Mouse (Mus musculus): ENCODE data around the gene Myrip. TPM values are rescaled to one million over a fixed set of nuclear protein-coding genes. Genes with fewer than 3 reads are reported as not detected.
A peak's percentile ranks its signal among the peaks of the same experiment; 100 is the strongest.
"Not testable (repeated sequence)": the region's sequence is repeated elsewhere in the genome, so short reads cannot be mapped to it uniquely, and the experiment has no call there.

The Myrip gene
- polyA plus RNA-seq, 1 experiment from 2014 or later = 10.0 TPM

- not testable (repeated sequence) for H3K4me1 ChIP-seq; H3K27me3 ChIP-seq (replicated peaks); H3K9me3 ChIP-seq (replicated peaks); ATAC-seq (ENCODE audit: low FRiP score); H3K4me2 ChIP-seq; H3K27ac ChIP-seq (replicated peaks); H3K9ac ChIP-seq (replicated peaks); H3K36me3 ChIP-seq; H3K4me3 ChIP-seq (replicated peaks)
- 90% methylated on average over 2 of the region's 2 CpGs for WGBS
Observed at GRCm38 (mm10) chr9:120399537-120399936, 98.2 kb downstream of the Myrip start.

- Histone ChIP-seq H3K9ac (replicated peaks) (no peak overlapping the region), H3K4me1 (0 out of 2 replicates have a peak, but pooled peaks cover 3% of the 10 kb centered on the region), H3K27me3 (replicated peaks) (no peaks in the 10 kb centered on the region), H3K4me3 (replicated peaks) (no peak overlapping the region), H3K9me3 (replicated peaks) (no peaks in the 10 kb centered on the region), H3K4me2 (no peak overlapping the region), H3K27ac (replicated peaks) (no peak overlapping the region), H3K36me3 (no peaks in the 10 kb centered on the region)
- no peak for ATAC-seq (ENCODE audit: low FRiP score)
- 86% methylated on average over 3 of the region's 3 CpGs for WGBS
Observed at GRCm38 (mm10) chr9:120402368-120402767, 101.1 kb downstream of the Myrip start.

- no peak overlapping the region for H3K4me2 ChIP-seq
- no peak overlapping the region for H3K4me3 ChIP-seq (replicated peaks)
- no peak for ATAC-seq (ENCODE audit: low FRiP score)
- H3K36me3 ChIP-seq = no peaks in the 10 kb centered on the region
- H3K9ac ChIP-seq (replicated peaks) = no peak overlapping the region
- WGBS = 70% methylated on average over 5 of the region's 5 CpGs
- 0 out of 2 replicates have a peak, but pooled peaks cover 3% of the 10 kb centered on the region for H3K4me1 ChIP-seq
- H3K9me3 ChIP-seq (replicated peaks) = no peaks in the 10 kb centered on the region
- no peaks in the 10 kb centered on the region for H3K27me3 ChIP-seq (replicated peaks)
- H3K27ac ChIP-seq (replicated peaks) = no peak overlapping the region
Observed at GRCm38 (mm10) chr9:120403661-120404060, 102.3 kb downstream of the Myrip start.

GRCm38 (mm10) chr9:120409663-120410181 is 108.4 kb downstream of the Myrip start:
- Histone ChIP-seq H3K9ac (replicated peaks) (no peak overlapping the region), H3K27ac (replicated peaks) (0 out of 2 replicates have a peak overlapping the region, but pooled peaks have one; percentile 2), H3K36me3 (no peaks in the 10 kb centered on the region), H3K27me3 (replicated peaks) (no peaks in the 10 kb centered on the region), H3K4me2 (no peak overlapping the region), H3K4me3 (replicated peaks) (no peak overlapping the region), H3K9me3 (replicated peaks) (no peaks in the 10 kb centered on the region), H3K4me1 (0 out of 2 replicates have a peak, but pooled peaks cover 4% of the 10 kb centered on the region)
- 72% methylated on average over 17 of the region's 17 CpGs for WGBS
- ATAC-seq (ENCODE audit: low FRiP score) = no peak

- Histone ChIP-seq H3K4me2 (no peak overlapping the region), H3K4me3 (replicated peaks) (no peak overlapping the region), H3K27me3 (replicated peaks) (no peaks in the 10 kb centered on the region), H3K36me3 (no peaks in the 10 kb centered on the region), H3K27ac (replicated peaks) (no peak overlapping the region), H3K4me1 (0 out of 2 replicates have a peak, but pooled peaks cover 4% of the 10 kb centered on the region), H3K9ac (replicated peaks) (no peak overlapping the region), H3K9me3 (replicated peaks) (no peaks in the 10 kb centered on the region)
- WGBS = 26% methylated on average over 5 of the region's 5 CpGs
- ATAC-seq (ENCODE audit: low FRiP score) = no peak
Observed at GRCm38 (mm10) chr9:120410421-120410820, 109.1 kb downstream of the Myrip start.

GRCm38 (mm10) chr9:120415504-120415903 is 114.2 kb downstream of the Myrip start:
- Histone ChIP-seq H3K27me3 (replicated peaks) (no peaks in the 10 kb centered on the region), H3K4me1 (no peaks in the 10 kb centered on the region), H3K4me2 (no peak overlapping the region), H3K9me3 (replicated peaks) (no peaks in the 10 kb centered on the region), H3K4me3 (replicated peaks) (no peak overlapping the region), H3K27ac (replicated peaks) (no peak overlapping the region), H3K36me3 (no peaks in the 10 kb centered on the region; the same call in 1 of the 2 replicates), H3K9ac (replicated peaks) (no peak overlapping the region)
- ATAC-seq (ENCODE audit: low FRiP score) = no peak
- WGBS = 0% methylated on average over 5 of the region's 7 CpGs

GRCm38 (mm10) chr9:120416151-120416550 is 114.8 kb downstream of the Myrip start:
- Histone ChIP-seq H3K27ac (replicated peaks) (peak overlapping the region; percentile 33; the same call in 1 of the 2 replicates), H3K4me3 (replicated peaks) (no peak overlapping the region), H3K9me3 (replicated peaks) (no peaks in the 10 kb centered on the region), H3K4me2 (no peak overlapping the region), H3K27me3 (replicated peaks) (no peaks in the 10 kb centered on the region), H3K9ac (replicated peaks) (no peak overlapping the region), H3K36me3 (no peaks in the 10 kb centered on the region; the same call in 1 of the 2 replicates), H3K4me1 (0 out of 2 replicates have a peak, but pooled peaks cover 5% of the 10 kb centered on the region)
- 90% methylated on average over 5 of the region's 5 CpGs for WGBS
- no peak for ATAC-seq (ENCODE audit: low FRiP score)

- 0 out of 2 replicates have a peak, but pooled peaks cover 6% of the 10 kb centered on the region for H3K4me1 ChIP-seq
- no peaks in the 10 kb centered on the region for H3K27me3 ChIP-seq (replicated peaks)
- no peak overlapping the region for H3K4me2 ChIP-seq
- WGBS = 82% methylated on average over 5 of the region's 5 CpGs
- H3K27ac ChIP-seq (replicated peaks) = no peak overlapping the region
- H3K9ac ChIP-seq (replicated peaks) = no peak overlapping the region
- no peak overlapping the region for H3K4me3 ChIP-seq (replicated peaks)
- H3K36me3 ChIP-seq = no peaks in the 10 kb centered on the region; the same call in 1 of the 2 replicates
- H3K9me3 ChIP-seq (replicated peaks) = no peaks in the 10 kb centered on the region
- no peak for ATAC-seq (ENCODE audit: low FRiP score)
Observed at GRCm38 (mm10) chr9:120416729-120417128, 115.4 kb downstream of the Myrip start.

GRCm38 (mm10) chr9:120418582-120418981 is 117.3 kb downstream of the Myrip start:
- H3K4me3 ChIP-seq (replicated peaks) = no peak overlapping the region
- WGBS = 88% methylated on average over 7 of the region's 7 CpGs

GRCm38 (mm10) chr9:120424567-120424966 is 123.3 kb downstream of the Myrip start:
- Histone ChIP-seq H3K9me3 (replicated peaks) (no peaks in the 10 kb centered on the region), H3K27me3 (replicated peaks) (no peaks in the 10 kb centered on the region; the same call in 1 of the 2 replicates), H3K9ac (replicated peaks) (no peak overlapping the region), H3K4me3 (replicated peaks) (no peak overlapping the region), H3K27ac (replicated peaks) (no peak overlapping the region), H3K36me3 (no peaks in the 10 kb centered on the region; the same call in 1 of the 2 replicates), H3K4me2 (no peak overlapping the region), H3K4me1 (0 out of 2 replicates have a peak, but pooled peaks cover 6% of the 10 kb centered on the region)
- WGBS = 75% methylated on average over 7 of the region's 7 CpGs
- no peak for ATAC-seq (ENCODE audit: low FRiP score)

More at GRCm38 (mm10) chr9:120418582-120418981, 117.3 kb downstream of the Myrip start:
- Histone ChIP-seq H3K36me3 (no peaks in the 10 kb centered on the region; the same call in 1 of the 2 replicates), H3K4me1 (0 out of 2 replicates have a peak, but pooled peaks cover 6% of the 10 kb centered on the region), H3K9me3 (replicated peaks) (no peaks in the 10 kb centered on the region), H3K9ac (replicated peaks) (no peak overlapping the region), H3K27ac (replicated peaks) (no peak overlapping the region), H3K27me3 (replicated peaks) (no peaks in the 10 kb centered on the region), H3K4me2 (no peak overlapping the region)
- ATAC-seq (ENCODE audit: low FRiP score) = no peak

GRCm38 (mm10) chr9:120425768-120426167 is 124.5 kb downstream of the Myrip start:
- Histone ChIP-seq H3K9me3 (replicated peaks) (no peaks in the 10 kb centered on the region), H3K4me2 (no peak overlapping the region), H3K36me3 (no peaks in the 10 kb centered on the region; the same call in 1 of the 2 replicates), H3K4me1 (0 out of 2 replicates have a peak, but pooled peaks cover 5% of the 10 kb centered on the region), H3K27me3 (replicated peaks) (no peaks in the 10 kb centered on the region; the same call in 1 of the 2 replicates), H3K27ac (replicated peaks) (no peak overlapping the region), H3K4me3 (replicated peaks) (no peak overlapping the region), H3K9ac (replicated peaks) (no peak overlapping the region)
- ATAC-seq (ENCODE audit: low FRiP score) = no peak
- WGBS = 45% methylated on average over 5 of the region's 5 CpGs

- no peak overlapping the region for H3K27ac ChIP-seq (replicated peaks)
- H3K4me2 ChIP-seq = no peak overlapping the region
- 77% methylated on average over 6 of the region's 6 CpGs for WGBS
- no peaks in the 10 kb centered on the region; the same call in 1 of the 2 replicates for H3K36me3 ChIP-seq
- no peak overlapping the region for H3K4me3 ChIP-seq (replicated peaks)
- H3K9me3 ChIP-seq (replicated peaks) = no peaks in the 10 kb centered on the region
- no peaks in the 10 kb centered on the region; the same call in 1 of the 2 replicates for H3K27me3 ChIP-seq (replicated peaks)
- no peak overlapping the region for H3K9ac ChIP-seq (replicated peaks)
- no peak for ATAC-seq (ENCODE audit: low FRiP score)
- H3K4me1 ChIP-seq = no peaks in the 10 kb centered on the region
Observed at GRCm38 (mm10) chr9:120428181-120428580, 126.9 kb downstream of the Myrip start.

Measured in neural tube, embryonic 15.5 days (tissue).